Mouse (Mus musculus) forelimb bud, embryonic 11.5 days (tissue): ENCODE measurements at regions not wholly inside any gene's neighbourhood (a gene's known extent, or its start where the extent isn't known, plus 50 kb on each side); places are given as distances from the start of the nearest gene placed in this dataset.

ENCODE experiments used
- DNase-seq: peaks from one replicate; pipeline ENCODE4 v3.0.0-alpha.2; 2012; ENCODE audit warnings: low read depth, low spot score

DNA sequence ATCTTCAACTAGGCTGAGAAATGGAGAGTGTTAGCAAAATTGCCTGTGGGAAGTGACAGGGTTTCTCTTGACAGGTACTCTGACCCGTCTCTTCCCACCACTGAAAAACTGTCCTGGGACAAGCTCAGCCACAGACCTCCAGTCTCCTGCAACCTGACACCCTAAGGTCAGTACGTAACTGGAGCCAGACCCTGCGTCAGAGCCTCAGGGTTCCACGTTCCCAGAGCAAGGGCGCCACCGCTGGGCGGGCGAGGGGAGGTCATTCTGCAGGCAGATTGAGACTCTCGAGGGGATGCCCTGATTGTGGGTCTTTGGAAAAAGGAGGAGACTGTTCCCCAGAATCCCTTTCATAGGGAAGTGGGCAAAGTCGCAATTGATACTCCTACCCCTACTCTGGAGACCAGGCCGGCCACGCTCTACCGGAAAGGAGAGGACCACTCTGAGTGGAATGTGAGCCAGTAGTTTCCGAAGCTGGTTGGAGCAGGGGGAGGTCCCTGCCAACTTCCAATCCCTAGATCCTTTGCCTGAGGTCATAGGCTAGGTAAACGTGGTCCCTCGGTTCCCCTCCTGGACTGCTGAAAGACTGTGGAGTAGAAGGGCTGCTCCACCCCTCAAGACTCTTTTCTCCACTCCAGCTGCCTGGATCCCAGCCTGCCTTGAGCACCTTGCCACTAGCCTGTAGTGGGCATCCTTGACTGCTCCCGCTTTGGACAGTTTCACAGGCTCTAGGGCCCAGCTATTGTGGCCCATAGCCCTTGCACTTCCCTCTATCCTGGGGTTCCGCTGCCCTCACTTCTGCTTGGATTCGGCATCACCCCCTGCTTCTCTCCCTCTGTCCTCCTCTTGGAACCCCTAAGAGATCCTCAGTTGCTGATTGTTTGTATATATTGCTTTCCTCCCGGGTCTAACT, 61.0 kb upstream of the Lpcat1 start:
- DNase-seq = peak; percentile 85

DNA sequence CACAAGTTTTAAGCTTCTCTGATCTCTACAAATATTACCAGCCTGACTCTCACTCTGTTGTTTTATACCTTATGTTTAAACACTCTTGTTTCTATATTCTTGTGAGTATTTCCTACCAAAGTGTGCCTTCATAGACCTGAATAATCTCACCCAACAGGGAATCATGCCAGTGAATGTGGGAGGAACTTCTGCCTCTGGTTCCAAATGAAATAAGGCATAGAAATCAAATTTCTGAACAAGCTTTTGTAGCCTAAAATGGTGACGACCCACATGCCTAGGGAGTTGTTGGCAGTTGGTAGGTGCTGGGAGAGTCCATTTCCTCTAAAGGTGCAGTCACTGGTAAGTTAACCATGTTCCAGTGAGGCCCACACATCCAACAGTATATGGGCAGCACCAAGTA, 66.1 kb upstream of the Lpcat1 start:
- DNase-seq = no peak

DNA sequence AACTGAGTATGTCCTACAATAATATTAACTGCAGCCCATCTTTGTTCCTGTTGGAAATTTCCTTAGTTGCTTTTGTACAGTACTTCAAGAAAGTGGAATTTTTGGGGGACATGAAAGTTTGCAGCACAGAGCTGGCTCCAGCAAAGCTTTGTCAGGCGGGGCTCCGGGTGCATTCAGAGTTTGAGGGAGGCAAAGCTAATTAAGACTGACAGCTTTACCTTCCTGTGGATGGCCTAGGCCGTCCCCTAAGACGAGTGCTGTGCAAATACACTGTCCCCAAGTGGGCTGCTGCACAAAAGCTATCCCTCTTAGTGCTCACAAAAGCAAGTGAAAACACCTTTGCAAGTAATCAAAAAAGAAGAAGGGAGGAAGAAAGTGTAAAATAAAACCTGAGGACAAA, 68.7 kb upstream of the Ndufs6 start:
- DNase-seq = no peak

DNA sequence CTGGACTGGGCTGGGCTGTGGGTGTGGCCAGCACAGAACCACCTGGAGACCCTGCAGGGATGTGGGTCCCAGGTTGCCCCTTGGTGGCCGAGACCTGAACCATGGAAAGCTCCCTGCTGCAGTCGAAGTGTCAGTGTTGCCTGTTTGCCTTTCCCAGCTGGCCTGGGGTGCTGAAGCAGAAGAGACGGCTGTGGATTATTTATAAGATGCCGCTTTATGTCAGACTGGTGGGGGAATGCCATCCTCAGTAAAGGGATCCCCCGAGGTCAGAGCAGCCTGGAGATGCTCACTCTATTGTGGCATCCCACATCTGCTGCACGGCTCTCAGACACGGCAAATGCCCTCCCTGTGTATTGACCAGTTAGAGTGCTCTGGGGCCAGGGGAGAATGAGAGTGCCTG, 67.5 kb upstream of the Ndufs6 start:
- DNase-seq = no peak

DNA sequence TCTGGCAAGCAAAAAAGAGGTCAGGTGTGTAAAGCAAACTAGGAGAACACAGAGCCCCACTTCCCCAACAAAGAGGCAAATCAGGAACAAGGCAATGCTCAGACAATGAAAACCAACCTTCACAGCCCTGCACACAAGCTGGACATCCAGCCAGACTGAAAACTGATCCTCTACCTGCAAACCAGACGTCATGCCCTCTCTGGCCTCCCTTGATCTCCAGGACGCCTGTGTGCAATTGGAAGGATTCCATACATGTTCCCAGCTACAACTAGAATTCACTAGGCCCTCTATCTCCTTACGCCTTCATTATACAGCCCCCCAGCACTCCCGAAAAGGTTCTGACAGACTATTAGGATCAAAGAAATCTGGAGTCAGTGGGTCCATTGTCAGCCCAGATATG, 60.7 kb upstream of the Ndufs6 start:
- DNase-seq = no peak

DNA sequence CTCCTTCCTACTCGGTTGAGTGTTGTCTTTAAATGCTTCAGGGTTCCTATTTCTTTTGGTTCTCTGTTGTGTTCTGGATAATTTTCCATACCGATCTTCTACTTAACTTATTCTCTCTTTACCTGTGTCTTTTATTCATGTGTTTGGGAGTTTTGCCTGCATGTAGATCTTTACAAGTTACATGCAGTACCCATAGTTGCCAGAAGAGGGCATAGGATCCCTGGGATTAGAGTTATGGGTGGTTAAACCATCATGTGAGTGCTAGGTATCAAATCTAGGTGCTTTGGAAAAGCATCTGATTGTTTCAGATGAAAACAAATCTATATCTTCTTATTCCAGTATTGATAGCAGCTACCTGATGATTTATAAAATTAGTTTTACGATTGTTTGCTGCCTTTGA, 55.2 kb upstream of the Ndufs6 start:
- DNase-seq = peak; percentile 45
